Mouse (Mus musculus) liver, adult 2 months (tissue): ENCODE results near the gene Lclat1.

Source experiments
- CTCF ChIP-seq: fragments of 200-500 bp; IDR thresholded peaks from 2 replicates; pipeline ENCODE4 v1.5.1; 2011; ENCODE audit warnings: low read depth, low read length, control low read depth
- POLR2A ChIP-seq: fragments of 200-500 bp; IDR thresholded peaks from 2 replicates; pipeline ENCODE4 v1.6.1; 2011; ENCODE audit warnings: low read length, control low read depth; ENCODE audit not compliant: insufficient read depth; ENCODE audit errors: extremely low read depth

GRCm38 (mm10) chr17:73082506-73083196, 25.1 kb upstream of the Lclat1 start:
- TF ChIP-seq CTCF (no peak), POLR2A (no peak)
